Mouse (Mus musculus) gastrocnemius, postnatal 36 days (tissue): Measurements from ENCODE around the gene Gmfg. TPM values are rescaled to one million over a fixed set of nuclear protein-coding genes. Genes with fewer than 3 reads are reported as not detected.

Source experiments
- DNase-seq, 2 experiments: peaks; one replicate each; pipeline ENCODE4 v3.0.0; 2022
- intact Hi-C: fragments of 180-260 bp; cut with DNase I; formaldehyde crosslinking; loops from one replicate; pipeline ENCODE4 v1.15.1; 2025
- total RNA-seq, 2 experiments: library from RNA; stranded (reverse); gene quantifications; 2 replicates each; pipeline ENCODE4 v1.2.3; 2021

Gmfg gene
- total RNA-seq, 2 experiments from 2014 or later, result 2.2 to 4.4 TPM

GRCm38 (mm10) chr7:28467213-28467751 is 30.0 kb downstream of the Gmfg start:
- intact Hi-C loops, result no loop called here
- no peak for DNase-seq

DNA sequence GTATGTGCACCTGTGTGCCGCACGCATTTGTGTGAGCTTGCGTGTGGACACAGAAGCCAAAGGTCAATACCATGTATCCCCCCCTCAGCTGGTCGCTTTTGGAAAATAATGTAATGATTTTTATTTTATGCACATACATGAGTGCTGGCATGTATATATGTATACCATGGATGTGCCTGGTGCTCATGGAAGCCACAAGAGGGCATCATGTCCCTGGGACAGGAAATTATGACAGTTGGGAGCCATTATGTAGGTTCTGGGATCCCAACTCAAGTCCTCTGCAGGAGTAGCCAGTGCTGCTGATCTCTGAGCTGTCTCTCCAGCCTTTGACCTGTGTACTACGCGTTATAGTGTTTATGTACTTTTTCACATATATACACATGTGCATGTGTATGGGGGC is 38.9 kb downstream of the Gmfg start:
- intact Hi-C loops, result no loop called here
- DNase-seq, result no peak

- DNase-seq, result no peak
- intact Hi-C loops, result no loop called here
Measured at GRCm38 (mm10) chr7:28477363-28477762, 40.1 kb downstream of the Gmfg start.

- intact Hi-C loops, result no loop called here
- no peak for DNase-seq
Measured at GRCm38 (mm10) chr7:28478854-28479253, 41.6 kb downstream of the Gmfg start.

GRCm38 (mm10) chr7:28482854-28483253 is 45.6 kb downstream of the Gmfg start:
- DNase-seq, result no peak
- intact Hi-C loops, result no loop called here

- DNase-seq, result no peak
- intact Hi-C loops, result no loop called here
Measured at GRCm38 (mm10) chr7:28484192-28484591, 46.9 kb downstream of the Gmfg start.

GRCm38 (mm10) chr7:28488030-28488491 is 50.8 kb downstream of the Gmfg start:
- intact Hi-C loops, result no loop called here

GRCm38 (mm10) chr7:28490410-28490809 is 53.2 kb downstream of the Gmfg start:
- DNase-seq, result no peak
- intact Hi-C loops, result loop anchor here (5.0 kb wide), 1 partner anchor 112 kb away; no protein-coding TSS in a partner anchor

More at GRCm38 (mm10) chr7:28488030-28488491, 50.8 kb downstream of the Gmfg start:
- DNase-seq, result no peak

DNA sequence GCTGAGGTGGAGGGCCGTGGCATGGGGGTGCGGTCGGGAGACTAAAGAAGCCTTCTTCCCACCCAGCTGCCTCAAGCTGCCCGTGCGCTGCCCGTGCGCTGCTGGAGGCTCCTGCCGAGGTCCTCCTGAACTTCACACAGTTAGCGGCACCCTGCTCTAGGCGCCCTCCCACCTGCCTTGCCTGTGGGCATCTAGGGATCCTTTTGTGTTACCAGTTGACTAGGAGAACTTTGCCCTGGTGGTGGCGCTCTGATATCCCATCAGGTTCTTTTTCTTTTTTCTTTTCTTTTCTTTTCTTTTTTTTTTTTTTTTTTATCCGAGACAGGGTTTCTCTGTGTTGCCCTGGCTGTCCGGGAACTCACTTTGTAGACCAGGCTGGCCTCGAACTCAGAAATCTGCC is 53.7 kb downstream of the Gmfg start:
- intact Hi-C loops, result loop anchor here (5.0 kb wide), 1 partner anchor 111 kb away; no protein-coding TSS in a partner anchor
- DNase-seq, result no peak

DNA sequence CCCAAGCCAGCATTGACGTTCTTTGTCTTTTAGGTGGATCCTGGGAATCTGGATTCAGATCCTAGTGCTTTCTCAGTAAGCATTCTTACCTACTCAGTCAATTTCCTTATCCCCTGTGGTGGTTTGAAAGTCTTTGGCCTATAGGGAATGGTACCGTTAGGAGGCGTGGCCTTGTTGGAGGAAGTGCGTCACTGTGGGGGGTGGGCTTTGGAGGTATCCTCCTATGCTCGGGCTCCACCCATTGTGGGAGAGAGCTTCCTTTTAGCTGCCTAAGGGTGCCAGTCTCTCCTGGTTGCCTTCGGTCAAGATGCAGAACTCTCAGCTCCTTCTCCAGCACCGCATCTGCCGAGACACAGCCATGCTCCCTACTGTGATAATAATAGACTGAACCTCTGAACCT is 55.1 kb downstream of the Gmfg start:
- DNase-seq, result no peak
- intact Hi-C loops, result loop anchor here (5.0 kb wide), 1 partner anchor 110 kb away; no protein-coding TSS in a partner anchor

- no peak for DNase-seq
- intact Hi-C loops, result no loop called here
Measured at GRCm38 (mm10) chr7:28495426-28495825, 58.2 kb downstream of the Gmfg start.

Other genes starting within 250 kb of the Gmfg start
- 1 to 10 TPM; 4.9 to 6.3 TPM for gene Eid2, start 169.6 kb upstream of the Gmfg start, total RNA-seq
- 1 to 10 TPM; 5.2 to 5.9 TPM for gene Eid2b, start 159.7 kb upstream of the Gmfg start, total RNA-seq
- gene Selenov, start 146.3 kb upstream of the Gmfg start, total RNA-seq, result not detected
- gene Dll3, start 135.2 kb upstream of the Gmfg start, total RNA-seq, result not detected
- 10 to 100 TPM; 41.9 to 42.5 TPM for gene Timm50, start 125.4 kb upstream of the Gmfg start, total RNA-seq
- gene Supt5, start 98.7 kb upstream of the Gmfg start, total RNA-seq, result 10 to 100 TPM; 52.0 to 61.4 TPM
- gene Rps16, start 86.8 kb upstream of the Gmfg start, total RNA-seq, result 100 to 1,000 TPM; 298 to 415 TPM
- 1 to 10 TPM; 4.7 to 7.8 TPM for gene Plekhg2, start 64.8 kb upstream of the Gmfg start, total RNA-seq
- 10 to 100 TPM in 1 of 2 experiments, 1 to 10 TPM in 1; 6.1 to 20.5 TPM for gene Zfp36, start 57.2 kb upstream of the Gmfg start, total RNA-seq
- 10 to 100 TPM; 19.1 to 22.1 TPM for gene Med29, start 44.7 kb upstream of the Gmfg start, total RNA-seq
- 10 to 100 TPM; 27.0 to 27.6 TPM for gene Paf1, start 44.5 kb upstream of the Gmfg start, total RNA-seq
- under 1 TPM; 0.20 to 0.30 TPM for gene Lrfn1, start 14.5 kb downstream of the Gmfg start, total RNA-seq
- not detected for gene Ifnl2, start 73.0 kb downstream of the Gmfg start, total RNA-seq
- not detected for gene Ifnl3, start 85.4 kb downstream of the Gmfg start, total RNA-seq
- not detected for gene Sycn, start 103.4 kb downstream of the Gmfg start, total RNA-seq
- gene Nccrp1, start 109.8 kb downstream of the Gmfg start, total RNA-seq, result not detected
- gene Samd4b, start 160.7 kb downstream of the Gmfg start, total RNA-seq, result 10 to 100 TPM; 11.6 to 13.9 TPM
- gene Pak4, start 160.7 kb downstream of the Gmfg start, total RNA-seq, result 1 to 10 TPM; 1.8 to 2.5 TPM
- gene Acp7, start 193.9 kb downstream of the Gmfg start, total RNA-seq, result not detected